Mouse (Mus musculus) olfactory bulb, adult 2 months (tissue): ENCODE data around the gene Oasl1.

Experiments
- CTCF ChIP-seq: fragments of 200-500 bp; IDR thresholded peaks from 2 replicates; pipeline ENCODE4 v1.5.1; 2012; ENCODE audit warnings: low read depth, mild to moderate bottlenecking, low read length, moderate library complexity; ENCODE audit not compliant: insufficient read depth
- POLR2A ChIP-seq: fragments of 200-500 bp; IDR thresholded peaks from 2 replicates; pipeline ENCODE4 v1.6.1; 2012; ENCODE audit warnings: mild to moderate bottlenecking, low read depth, low read length, moderate library complexity; ENCODE audit not compliant: insufficient read depth

- no peak for TF ChIP-seq CTCF
- no peak for TF ChIP-seq POLR2A
These were observed 1.3 kb upstream of the Oasl1 start for GRCm38 (mm10) chr5:114921551-114922365.
